In genomic region chr6:136466956-136467750, GRCm38 (mm10) we compare ENCODE assay signal across 8 mouse cellular contexts. TPM values are rescaled to one million over a fixed set of nuclear protein-coding genes. Genes with fewer than 3 reads are reported as not detected.
A peak's percentile ranks its signal among the peaks of the same experiment; 100 is the strongest.
DNase-seq lines count a peak whose midpoint lies in the region; ATAC-seq and TF ChIP-seq lines count a peak whose summit lies in the region.

No protein-coding gene starts in this region.

- H3K9me3 ChIP-seq in heart, embryonic 14.5 days (ENCODE audit: control insufficient read depth, low read length) = no peaks in the 10 kb centered on the region
- no peaks in the 10 kb centered on the region for H3K9me3 ChIP-seq in liver, embryonic 16.5 days (replicated peaks; ENCODE audit: control insufficient read depth, low read length)
- no peaks in the 10 kb centered on the region for H3K9me3 ChIP-seq in neural tube, embryonic 12.5 days
- H3K9me3 ChIP-seq in stomach, embryonic 16.5 days (replicated peaks; ENCODE audit: control insufficient read depth, low read length) = no peaks in the 10 kb centered on the region; the same call in 1 of the 2 replicates

- DNase-seq in brain, adult 2 months (ENCODE audit: low read depth, low spot score) = peak; percentile 90
- peak; percentile 87 to 89 for DNase-seq in kidney, postnatal 25 days

- WGBS in heart, embryonic 14.5 days = 54% methylated on average over 14 of the region's 14 CpGs
- WGBS in liver, embryonic 16.5 days (ENCODE audit: insufficient replicate concordance) = 38% methylated on average over 14 of the region's 14 CpGs
- 64% methylated on average over 14 of the region's 14 CpGs for WGBS in neural tube, embryonic 12.5 days
- 45% methylated on average over 14 of the region's 14 CpGs for WGBS in stomach, embryonic 16.5 days

- ATAC-seq in erythroid progenitor cell, adult 5-6 weeks (replicated peaks; ENCODE audit: low FRiP score, poor library complexity, severe bottlenecking) = peak; percentile 58
- no peak for ATAC-seq in heart, embryonic 14.5 days (ENCODE audit: insufficient number of reproducible peaks, insufficient read depth, low FRiP score, low read depth)
- no peak for ATAC-seq in liver, embryonic 16.5 days (ENCODE audit: low read depth)
- no peak for ATAC-seq in neural tube, embryonic 12.5 days (ENCODE audit: low FRiP score, low read depth)
- ATAC-seq in stomach, embryonic 16.5 days (ENCODE audit: insufficient read depth, low FRiP score) = no peak

- no peak overlapping the region for H3ac ChIP-seq in C2C12 (ENCODE audit: control insufficient read depth, insufficient read length, low read depth)

- H3K9ac ChIP-seq in heart, embryonic 14.5 days (ENCODE audit: low read length) = no peak overlapping the region
- H3K9ac ChIP-seq in liver, embryonic 16.5 days (ENCODE audit: low read depth, low read length) = peak overlapping the region; percentile 19; the same call in 1 of the 2 replicates
- no peak overlapping the region for H3K9ac ChIP-seq in neural tube, embryonic 12.5 days
- H3K9ac ChIP-seq in stomach, embryonic 16.5 days (ENCODE audit: low read length) = no peak overlapping the region

- H3K4me2 ChIP-seq in heart, embryonic 14.5 days (ENCODE audit: low read length) = no peak overlapping the region
- H3K4me2 ChIP-seq in liver, embryonic 16.5 days (ENCODE audit: low read depth, low read length) = peak overlapping the region; percentile 50
- H3K4me2 ChIP-seq in neural tube, embryonic 12.5 days (replicated peaks) = no peak overlapping the region
- no peak overlapping the region for H3K4me2 ChIP-seq in stomach, embryonic 16.5 days (ENCODE audit: low read depth, low read length)

- H3K4me1 ChIP-seq in heart, embryonic 14.5 days (ENCODE audit: control insufficient read depth in 2 of 2, insufficient read depth in 2 of 2, low read length in 2 of 2) = peaks cover 34 to 45% of the 10 kb centered on the region in 2 experiments
- peaks cover 76% of the 10 kb centered on the region for H3K4me1 ChIP-seq in liver, embryonic 16.5 days (ENCODE audit: control insufficient read depth, low read depth, low read length)
- peaks cover 11% of the 10 kb centered on the region; the same call in 1 of the 2 replicates for H3K4me1 ChIP-seq in neural tube, embryonic 12.5 days
- peaks cover 33% of the 10 kb centered on the region for H3K4me1 ChIP-seq in stomach, embryonic 16.5 days (ENCODE audit: control insufficient read depth, insufficient read depth, low read length)

- TF ChIP-seq CTCF in C2C12 (IDR thresholded peaks at IDR 0.05; ENCODE audit: control insufficient read depth, insufficient read depth, insufficient read length) = peak; percentile 9

- peak overlapping the region; percentile 74 to 94 for H3K27ac ChIP-seq in heart, embryonic 14.5 days (replicated peaks in 1 of 2; ENCODE audit: control insufficient read depth in 1 of 2, insufficient read depth in 1 of 2, low read depth in 2 of 2, low read length in 2 of 2)
- H3K27ac ChIP-seq in liver, embryonic 16.5 days (ENCODE audit: low read length) = peak overlapping the region; percentile 95
- H3K27ac ChIP-seq in neural tube, embryonic 12.5 days = peak overlapping the region; percentile 88; the same call in 1 of the 2 replicates
- H3K27ac ChIP-seq in stomach, embryonic 16.5 days (ENCODE audit: low read length) = peak overlapping the region; percentile 91

- no peaks in the 10 kb centered on the region for H3K79me2 ChIP-seq in C2C12 (ENCODE audit: control insufficient read depth, insufficient read depth)

- H3K4me3 ChIP-seq in C2C12 (ENCODE audit: insufficient read depth, poor library complexity, severe bottlenecking) = no peak overlapping the region
- no peak overlapping the region for H3K4me3 ChIP-seq in heart, embryonic 14.5 days (ENCODE audit: control insufficient read depth in 1 of 2, insufficient read depth in 1 of 2, low read depth in 1 of 2, low read length in 2 of 2)
- peak overlapping the region; percentile 15; the same call in 1 of the 2 replicates for H3K4me3 ChIP-seq in liver, embryonic 16.5 days (ENCODE audit: low read depth, low read length)
- H3K4me3 ChIP-seq in neural tube, embryonic 12.5 days = no peak overlapping the region
- no peak overlapping the region for H3K4me3 ChIP-seq in stomach, embryonic 16.5 days (replicated peaks; ENCODE audit: low read length)

- H3K79me3 ChIP-seq in C2C12 (ENCODE audit: low read depth) = no peaks in the 10 kb centered on the region

- no peaks in the 10 kb centered on the region for H3K27me3 ChIP-seq in C2C12 (ENCODE audit: control insufficient read depth, insufficient read depth, insufficient read length)
- no peaks in the 10 kb centered on the region for H3K27me3 ChIP-seq in heart, embryonic 14.5 days (ENCODE audit: control insufficient read depth, insufficient read depth, low read length)
- H3K27me3 ChIP-seq in liver, embryonic 16.5 days (ENCODE audit: control insufficient read depth, insufficient read depth, low read depth, low read length) = no peaks in the 10 kb centered on the region
- no peaks in the 10 kb centered on the region for H3K27me3 ChIP-seq in neural tube, embryonic 12.5 days (replicated peaks)
- H3K27me3 ChIP-seq in stomach, embryonic 16.5 days (ENCODE audit: control insufficient read depth, insufficient read depth, low read length) = no peaks in the 10 kb centered on the region

- H3K36me3 ChIP-seq in C2C12 (ENCODE audit: control insufficient read depth, insufficient read depth) = no peaks in the 10 kb centered on the region
- H3K36me3 ChIP-seq in heart, embryonic 14.5 days (ENCODE audit: control insufficient read depth, insufficient read depth, low read length) = no peaks in the 10 kb centered on the region
- no peaks in the 10 kb centered on the region for H3K36me3 ChIP-seq in liver, embryonic 16.5 days (ENCODE audit: control insufficient read depth, insufficient read depth)
- no peaks in the 10 kb centered on the region for H3K36me3 ChIP-seq in neural tube, embryonic 12.5 days
- H3K36me3 ChIP-seq in stomach, embryonic 16.5 days (ENCODE audit: control insufficient read depth, insufficient read depth, low read length) = no peaks in the 10 kb centered on the region

TF ChIP-seq in C2C12, 6 proteins besides CTCF, POLR2A, EP300 and RAD21:
- TF ChIP-seq MYOD1 (IDR thresholded peaks at IDR 0.05; ENCODE audit: control insufficient read depth, insufficient read length, low read depth) (no peak), MAX (IDR thresholded peaks at IDR 0.05) (peak; percentile 34), USF1 (IDR thresholded peaks at IDR 0.05; ENCODE audit: low read depth) (no peak)

RNA-seq across cellular contexts. Expression of gene Atf7ip, which starts 38.8 kb away (rescaled TPM):
- polyA plus RNA-seq in C2C12 (2012; fragmentation: generic; extraction: Trizol) = 6.8 TPM
- 260 and 305 TPM in 2 replicates for total RNA-seq in erythroid progenitor cell, adult 5-6 weeks (2015; ENCODE audit: low replicate concordance)
- 311 and 332 TPM in 2 replicates for total RNA-seq in erythroid progenitor cell, adult 5-6 weeks (2017; ENCODE audit: low replicate concordance)
- polyA plus RNA-seq in heart, embryonic 14.5 days (2014; fragmentation: Nextera tagmentation; extraction: Ambion mirVana) = 40.8 and 47.0 TPM in 2 replicates
- 15.9 and 18.0 TPM in 2 replicates for polyA plus RNA-seq in liver, embryonic 16.5 days (2015; fragmentation: Nextera tagmentation; extraction: Ambion mirVana)
- polyA plus RNA-seq in neural tube, embryonic 12.5 days (2016; fragmentation: Nextera tagmentation; extraction: Ambion mirVana) = 49.2 and 56.4 TPM in 2 replicates
- polyA plus RNA-seq in stomach, embryonic 16.5 days (2015; fragmentation: Nextera tagmentation; extraction: Ambion mirVana) = 30.0 and 34.0 TPM in 2 replicates

RNA-seq across cellular contexts. Expression of gene E330021D16Rik, which starts 51.8 kb away (rescaled TPM):
- polyA plus RNA-seq in C2C12 (2012; fragmentation: generic; extraction: Trizol) = not detected
- not detected in 2 replicates for total RNA-seq in erythroid progenitor cell, adult 5-6 weeks (2015; ENCODE audit: low replicate concordance)
- total RNA-seq in erythroid progenitor cell, adult 5-6 weeks (2017; ENCODE audit: low replicate concordance) = not detected in 2 replicates
- not detected in 2 replicates for polyA plus RNA-seq in heart, embryonic 14.5 days (2014; fragmentation: Nextera tagmentation; extraction: Ambion mirVana)
- 0.27 and 0.45 TPM in 2 replicates for polyA plus RNA-seq in liver, embryonic 16.5 days (2015; fragmentation: Nextera tagmentation; extraction: Ambion mirVana)
- polyA plus RNA-seq in neural tube, embryonic 12.5 days (2016; fragmentation: Nextera tagmentation; extraction: Ambion mirVana) = not detected in 2 replicates
- not detected in 2 replicates for polyA plus RNA-seq in stomach, embryonic 16.5 days (2015; fragmentation: Nextera tagmentation; extraction: Ambion mirVana)
